Mouse (Mus musculus): ENCODE results near the gene Gale.

DNA sequence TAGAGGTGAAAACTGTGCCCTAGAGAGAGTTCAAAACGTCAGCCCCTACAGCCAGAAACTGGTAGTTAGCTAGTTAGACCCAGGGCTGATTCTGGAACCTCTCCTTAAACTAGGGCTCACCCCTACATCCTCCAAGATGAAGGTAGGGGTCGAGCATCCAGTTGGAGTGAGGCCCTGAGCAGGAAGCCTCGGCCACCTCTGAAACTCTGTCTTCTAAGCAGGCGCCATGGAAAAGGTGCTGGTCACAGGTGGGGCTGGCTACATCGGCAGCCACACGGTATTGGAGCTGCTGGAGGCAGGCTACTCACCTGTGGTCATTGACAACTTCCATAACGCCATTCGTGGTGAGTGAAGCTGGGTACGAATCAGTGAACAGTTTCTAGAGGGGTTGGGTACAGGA lies 1.6 kb downstream of the Gale start:
- TF ChIP-seq POLR2A (IDR thresholded peaks at IDR 0.05; ENCODE audit: insufficient read depth, low read depth, low read length) = no peak
- TF ChIP-seq CTCF (IDR thresholded peaks at IDR 0.05; ENCODE audit: insufficient read depth, low read depth, low read length) = no peak

All from olfactory bulb, adult 2 months (tissue).